Mouse (Mus musculus): ENCODE measurements around the gene Atp8b4.
"Not testable (repeated sequence)": the region's sequence is repeated elsewhere in the genome, so short reads cannot be mapped to it uniquely, and the experiment has no call there.

GRCm38 (mm10) chr2:126523101-126523745 is 22.7 kb upstream of the Atp8b4 start:
- not testable (repeated sequence) for TF ChIP-seq CTCF (conservative IDR thresholded peaks at IDR 0.05; ENCODE audit: low read length); NANOG (IDR thresholded peaks at IDR 0.05; ENCODE audit: borderline replicate concordance, low read length)
